Mouse (Mus musculus): Measurements from ENCODE around the gene Arglu1.
A peak's percentile ranks its signal among the peaks of the same experiment; 100 is the strongest.

Arglu1 gene

GRCm38 (mm10) chr8:8622031-8622430 lies 68.3 kb downstream of the Arglu1 start:
- no peak for DNase-seq (ENCODE audit: low read depth, low spot score)

- no peak for DNase-seq (ENCODE audit: low read depth, low spot score)
Measured at GRCm38 (mm10) chr8:8621236-8621917, 68.9 kb downstream of the Arglu1 start.

GRCm38 (mm10) chr8:8620536-8620935 lies 69.8 kb downstream of the Arglu1 start:
- no peak for DNase-seq (ENCODE audit: low read depth, low spot score)

GRCm38 (mm10) chr8:8619221-8620194 lies 70.8 kb downstream of the Arglu1 start:
- DNase-seq (ENCODE audit: low read depth, low spot score) = peak; percentile 82
